19 mouse cellular contexts compared by ENCODE assay signal in genomic region chr11:49820928-49821327, GRCm38 (mm10).
"Had no signal": no experiment of that assay in that cellular context is flagged by ENCODE, and none has a peak within 500 bp of the region (broad histone marks: within the 10 kb centered on the region; RNA-seq: fewer than 3 reads in every experiment).

No protein-coding gene starts in this region.

- H3K27ac ChIP-seq: limb, embryonic 12.5 days; limb, embryonic 15.5 days; liver, embryonic 14.5 days; lung, embryonic 15.5 days; neural tube, embryonic 12.5 days; neural tube, embryonic 15.5 days had no signal

- H3K9me3 ChIP-seq: limb, embryonic 12.5 days; limb, embryonic 15.5 days; lung, embryonic 15.5 days; neural tube, embryonic 12.5 days; neural tube, embryonic 15.5 days had no signal

- H3K4me2 ChIP-seq: limb, embryonic 12.5 days; limb, embryonic 15.5 days; liver, embryonic 11.5 days; lung, embryonic 15.5 days; midbrain, embryonic 11.5 days; neural tube, embryonic 12.5 days; neural tube, embryonic 15.5 days had no signal

- H3K4me1 ChIP-seq: limb, embryonic 12.5 days; limb, embryonic 15.5 days; lung, embryonic 15.5 days; neural tube, embryonic 12.5 days; neural tube, embryonic 15.5 days had no signal

- H3K27me3 ChIP-seq: limb, embryonic 12.5 days; limb, embryonic 15.5 days; lung, embryonic 15.5 days; neural tube, embryonic 12.5 days; neural tube, embryonic 15.5 days had no signal

- ATAC-seq: liver, postnatal 0 days had no signal

- H3K4me3 ChIP-seq: limb, embryonic 12.5 days; limb, embryonic 15.5 days; lung, embryonic 15.5 days; neural tube, embryonic 12.5 days; neural tube, embryonic 15.5 days had no signal

- DNase-seq: kidney, adult 18-20 months; kidney, adult 9 months; kidney, postnatal 14 days; kidney, postnatal 4 days; left cerebral cortex, postnatal 4 days; liver, postnatal 0 days; lung, postnatal 10 days; lung, postnatal 4 days; midbrain, embryonic 14.5 days; thymus, adult 2 months; thymus, postnatal 14 days had no signal

- H3K9ac ChIP-seq: limb, embryonic 12.5 days; limb, embryonic 15.5 days; liver, embryonic 14.5 days; liver, postnatal 0 days; lung, embryonic 15.5 days; neural tube, embryonic 12.5 days; neural tube, embryonic 15.5 days had no signal

- H3K36me3 ChIP-seq: lung, embryonic 15.5 days had no signal
